Mouse (Mus musculus) regulatory T cell (primary cell): ENCODE results near the gene Hist2h2ab.
"Not testable (repeated sequence)": the region's sequence is repeated elsewhere in the genome, so short reads cannot be mapped to it uniquely, and the experiment has no call there.

ENCODE experiments used
- in situ Hi-C: fragments of 300-600 bp; cut with MboI, MseI; formaldehyde crosslinking; loops from one replicate; pipeline ENCODE4 v1.15.1; 2025; ENCODE audit warnings: high pct_unique_total_duplicates

The Hist2h2ab gene

GRCm38 (mm10) chr3:96219661-96220130 lies at the start of gene Hist2h2ab, which contains the start of gene Bola1:
Hist2h2ab (plus strand) TSS chr3:96219865.
Bola1 (minus strand) TSS chr3:96219709.
- in situ Hi-C loops: no loop called here

- in situ Hi-C loops: no loop called here
Measured at GRCm38 (mm10) chr3:96170276-96170675, 49.4 kb upstream of the Hist2h2ab start.

- in situ Hi-C loops: no loop called here
Measured at GRCm38 (mm10) chr3:96170976-96171545, 48.6 kb upstream of the Hist2h2ab start.

- in situ Hi-C loops: no loop called here
Measured at GRCm38 (mm10) chr3:96171583-96172196, 48.0 kb upstream of the Hist2h2ab start.

GRCm38 (mm10) chr3:96172197-96173178 lies 47.2 kb upstream of the Hist2h2ab start, which contains the start of gene Sf3b4:
Sf3b4 (plus strand) TSS chr3:96172332.
- in situ Hi-C loops: no loop called here

GRCm38 (mm10) chr3:96173185-96173584 lies 46.5 kb upstream of the Hist2h2ab start:
- in situ Hi-C loops: no loop called here

- in situ Hi-C loops: not testable (repeated sequence)
Measured at GRCm38 (mm10) chr3:96174042-96174441, 45.6 kb upstream of the Hist2h2ab start.

- in situ Hi-C loops: no loop called here
Measured at GRCm38 (mm10) chr3:96175251-96175650, 44.4 kb upstream of the Hist2h2ab start.

- in situ Hi-C loops: no loop called here
Measured at GRCm38 (mm10) chr3:96178427-96178826, 41.2 kb upstream of the Hist2h2ab start.

- in situ Hi-C loops: no loop called here
Measured at GRCm38 (mm10) chr3:96178902-96179301, 40.8 kb upstream of the Hist2h2ab start.

- in situ Hi-C loops: no loop called here
Measured at GRCm38 (mm10) chr3:96179531-96179930, 40.1 kb upstream of the Hist2h2ab start.

- in situ Hi-C loops: loop anchor here (10.0 kb wide), 1 partner anchor 56 kb away; no protein-coding TSS in a partner anchor
Measured at GRCm38 (mm10) chr3:96180727-96181477, 38.8 kb upstream of the Hist2h2ab start, which contains the start of gene Sv2a. Sv2a (plus strand) TSS chr3:96181151.

GRCm38 (mm10) chr3:96181510-96182381 lies 37.9 kb upstream of the Hist2h2ab start:
- in situ Hi-C loops: loop anchor here (10.0 kb wide), 1 partner anchor 57 kb away; no protein-coding TSS in a partner anchor

- in situ Hi-C loops: loop anchor here (10.0 kb wide), 1 partner anchor 58 kb away; no protein-coding TSS in a partner anchor
Measured at GRCm38 (mm10) chr3:96182382-96182776, 37.3 kb upstream of the Hist2h2ab start.

GRCm38 (mm10) chr3:96192977-96193376 lies 26.7 kb upstream of the Hist2h2ab start:
- in situ Hi-C loops: no loop called here

- in situ Hi-C loops: no loop called here
Measured at GRCm38 (mm10) chr3:96194966-96195365, 24.7 kb upstream of the Hist2h2ab start.

GRCm38 (mm10) chr3:96195616-96196313 lies 23.9 kb upstream of the Hist2h2ab start:
- in situ Hi-C loops: no loop called here

GRCm38 (mm10) chr3:96196437-96197128 lies 23.1 kb upstream of the Hist2h2ab start:
- in situ Hi-C loops: no loop called here
